19 mouse cellular contexts compared by ENCODE assay signal in genomic region chr12:67449109-67449508, GRCm38 (mm10).
DNase-seq lines count a peak whose midpoint lies in the region; ATAC-seq and TF ChIP-seq lines count a peak whose summit lies in the region.
"Had no signal": no experiment of that assay in that cellular context is flagged by ENCODE, and none has a peak within 500 bp of the region (broad histone marks: within the 10 kb centered on the region; RNA-seq: fewer than 3 reads in every experiment).

No protein-coding gene starts in this region.

- no peaks in the 10 kb centered on the region for H3K4me1 ChIP-seq in hindbrain, embryonic 13.5 days (replicated peaks)
- H3K4me1 ChIP-seq in hindbrain, embryonic 11.5 days (replicated peaks; ENCODE audit: control insufficient read depth, insufficient read depth, low read length): no peaks in the 10 kb centered on the region
- H3K4me1 ChIP-seq in midbrain, postnatal 0 days (ENCODE audit: insufficient read depth, low read length): no peaks in the 10 kb centered on the region
- H3K4me1 ChIP-seq in midbrain, embryonic 16.5 days (ENCODE audit: control insufficient read depth, insufficient read depth, low read length): no peaks in the 10 kb centered on the region
- H3K4me1 ChIP-seq: embryonic facial prominence, embryonic 13.5 days; heart, embryonic 10.5 days had no signal

- no peaks in the 10 kb centered on the region for H3K27me3 ChIP-seq in hindbrain, embryonic 13.5 days
- H3K27me3 ChIP-seq in hindbrain, embryonic 11.5 days (ENCODE audit: control insufficient read depth, insufficient read depth, low read length): no peaks in the 10 kb centered on the region
- H3K27me3 ChIP-seq in midbrain, postnatal 0 days (ENCODE audit: insufficient read depth, low read length): no peaks in the 10 kb centered on the region
- no peaks in the 10 kb centered on the region for H3K27me3 ChIP-seq in midbrain, embryonic 16.5 days (ENCODE audit: control insufficient read depth, insufficient read depth, low read depth, low read length)
- H3K27me3 ChIP-seq: embryonic facial prominence, embryonic 13.5 days had no signal

- H3K9ac ChIP-seq in hindbrain, embryonic 13.5 days: no peak overlapping the region
- H3K9ac ChIP-seq in hindbrain, embryonic 11.5 days (ENCODE audit: low read depth, low read length): no peak overlapping the region
- H3K9ac ChIP-seq in midbrain, postnatal 0 days (replicated peaks; ENCODE audit: low read length, poor library complexity, severe bottlenecking): no peak overlapping the region
- H3K9ac ChIP-seq in midbrain, embryonic 16.5 days (ENCODE audit: low read depth, low read length): no peak overlapping the region
- H3K9ac ChIP-seq: embryonic facial prominence, embryonic 13.5 days had no signal

- ATAC-seq in hindbrain, embryonic 13.5 days (ENCODE audit: low FRiP score): 0 out of 2 replicates have a peak, but pooled peaks have one; percentile 49
- no peak for ATAC-seq in hindbrain, embryonic 11.5 days (ENCODE audit: low FRiP score)
- no peak for ATAC-seq in midbrain, postnatal 0 days (ENCODE audit: low FRiP score)
- no peak for ATAC-seq in midbrain, embryonic 16.5 days
- ATAC-seq: forebrain, embryonic 16.5 days; intestine, embryonic 16.5 days had no signal

- no peak overlapping the region for H3K27ac ChIP-seq in hindbrain, embryonic 13.5 days
- H3K27ac ChIP-seq in hindbrain, embryonic 11.5 days (ENCODE audit: low read depth, low read length): no peak overlapping the region
- H3K27ac ChIP-seq in midbrain, postnatal 0 days (ENCODE audit: low read depth, low read length): no peak overlapping the region
- no peak overlapping the region for H3K27ac ChIP-seq in midbrain, embryonic 16.5 days (ENCODE audit: low read length)
- H3K27ac ChIP-seq: embryonic facial prominence, embryonic 13.5 days; heart, embryonic 10.5 days had no signal

- H3K4me3 ChIP-seq in hindbrain, embryonic 13.5 days: no peak overlapping the region
- H3K4me3 ChIP-seq in hindbrain, embryonic 11.5 days (ENCODE audit: low read depth, low read length): no peak overlapping the region
- H3K4me3 ChIP-seq in midbrain, postnatal 0 days (ENCODE audit: low read depth, low read length): no peak overlapping the region
- no peak overlapping the region for H3K4me3 ChIP-seq in midbrain, embryonic 16.5 days (ENCODE audit: low read depth, low read length)
- H3K4me3 ChIP-seq: embryonic facial prominence, embryonic 13.5 days; heart, embryonic 10.5 days had no signal

- 22% methylated on average over 1 of the region's 1 CpGs for WGBS in hindbrain, embryonic 13.5 days
- 49% methylated on average over 1 of the region's 1 CpGs for WGBS in hindbrain, embryonic 11.5 days
- 46% methylated on average over 1 of the region's 1 CpGs for WGBS in midbrain, postnatal 0 days
- 53% methylated on average over 1 of the region's 1 CpGs for WGBS in midbrain, embryonic 16.5 days

- H3K9me3 ChIP-seq in hindbrain, embryonic 13.5 days: no peaks in the 10 kb centered on the region
- no peaks in the 10 kb centered on the region for H3K9me3 ChIP-seq in hindbrain, embryonic 11.5 days (ENCODE audit: control insufficient read depth, low read length)
- 0 out of 2 replicates have a peak, but pooled peaks cover 9% of the 10 kb centered on the region for H3K9me3 ChIP-seq in midbrain, postnatal 0 days (ENCODE audit: low read length)
- H3K9me3 ChIP-seq in midbrain, embryonic 16.5 days (replicated peaks; ENCODE audit: control insufficient read depth, low read length, poor library complexity, severe bottlenecking): no peaks in the 10 kb centered on the region
- H3K9me3 ChIP-seq: embryonic facial prominence, embryonic 13.5 days; heart, embryonic 10.5 days had no signal

- no peak overlapping the region for H3K4me2 ChIP-seq in hindbrain, embryonic 13.5 days
- H3K4me2 ChIP-seq in hindbrain, embryonic 11.5 days (replicated peaks; ENCODE audit: low read depth, low read length): no peak overlapping the region
- H3K4me2 ChIP-seq in midbrain, postnatal 0 days (ENCODE audit: low read depth, low read length, poor library complexity, severe bottlenecking): no peak overlapping the region
- no peak overlapping the region for H3K4me2 ChIP-seq in midbrain, embryonic 16.5 days (ENCODE audit: low read length)
- H3K4me2 ChIP-seq: embryonic facial prominence, embryonic 13.5 days had no signal

- peak; percentile 5 for DNase-seq in embryo, embryonic 11 days
- no peak for DNase-seq in embryo, embryonic 10 days (ENCODE audit: low spot score)
- no peak for DNase-seq in hindbrain, embryonic 11.5 days (ENCODE audit: low spot score)
- peak; percentile 11 for DNase-seq in midbrain, postnatal 0 days (ENCODE audit: low spot score)
- DNase-seq in right cerebral cortex, postnatal 14 days: no peak
- DNase-seq: adrenal gland, postnatal 10 days; cerebellum, adult 11-12 months; cerebellum, adult 9-10 months; cerebellum, postnatal 36 days; gastrocnemius, postnatal 10 days; heart, adult 18-20 months; heart, postnatal 10 days; heart, postnatal 4 days had no signal

- no peaks in the 10 kb centered on the region for H3K36me3 ChIP-seq in hindbrain, embryonic 13.5 days
- no peaks in the 10 kb centered on the region for H3K36me3 ChIP-seq in hindbrain, embryonic 11.5 days (ENCODE audit: control insufficient read depth, insufficient read depth, low read length)
- H3K36me3 ChIP-seq in midbrain, postnatal 0 days (ENCODE audit: insufficient read depth, low read length): no peaks in the 10 kb centered on the region
- H3K36me3 ChIP-seq in midbrain, embryonic 16.5 days (ENCODE audit: control insufficient read depth, insufficient read depth, low read length): no peaks in the 10 kb centered on the region
- H3K36me3 ChIP-seq: embryonic facial prominence, embryonic 13.5 days; heart, embryonic 10.5 days had no signal

- no peak for TF ChIP-seq CTCF in midbrain, postnatal 0 days (IDR thresholded peaks at IDR 0.05)

Comparison
In these comparisons a context has a peak if more than half of its experiments do, and no peak if none do; other contexts are left out.
1. DNase-seq: peak in embryo, embryonic 11 days (single experiment) and midbrain, postnatal 0 days (single experiment); none in embryo, embryonic 10 days (single experiment), hindbrain, embryonic 11.5 days (single experiment) and right cerebral cortex, postnatal 14 days (single experiment).